ENCODE assay signal across 16 mouse cellular contexts in the genomic region with DNA sequence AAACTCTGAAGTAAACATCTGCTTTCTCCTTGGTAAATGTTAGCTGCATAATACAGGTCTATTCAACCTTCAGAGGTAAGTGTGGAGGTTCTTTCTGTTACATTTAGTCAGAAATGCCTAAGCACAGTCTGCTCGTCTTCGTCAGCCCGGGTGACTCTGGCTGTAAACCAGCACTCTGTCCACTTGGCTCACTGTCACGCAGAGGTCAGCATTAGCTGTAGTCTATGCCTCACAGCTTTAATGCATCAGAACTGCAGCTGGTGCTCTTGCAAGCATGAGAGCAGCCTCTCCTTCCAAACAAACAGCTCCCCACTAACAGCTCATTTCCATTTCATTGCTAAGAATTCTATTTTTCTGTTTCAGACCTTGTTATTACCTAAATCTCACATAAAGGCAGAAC. TPM values are rescaled to one million over a fixed set of nuclear protein-coding genes. Genes with fewer than 3 reads are reported as not detected.
DNase-seq lines count a peak whose midpoint lies in the region; ATAC-seq and TF ChIP-seq lines count a peak whose summit lies in the region.
"Had no signal": no experiment of that assay in that cellular context is flagged by ENCODE, and none has a peak within 500 bp of the region (broad histone marks: within the 10 kb centered on the region; RNA-seq: fewer than 3 reads in every experiment).

No protein-coding gene starts in this region.

- ATAC-seq in heart, postnatal 0 days (ENCODE audit: insufficient read depth, low read depth): no peak
- ATAC-seq: liver, postnatal 0 days had no signal

- TF ChIP-seq CTCF in heart, postnatal 0 days (IDR thresholded peaks at IDR 0.05; ENCODE audit: low read depth): no peak

- DNase-seq in cerebellum, postnatal 14 days: peak; percentile 20 to 23
- no peak for DNase-seq in cerebellum, adult 8-10 months
- DNase-seq in left cerebral cortex, postnatal 4 days: peak; percentile 16
- no peak for DNase-seq in left cerebral cortex, postnatal 36 days (ENCODE audit: low spot score in 2 of 2)
- DNase-seq in heart, postnatal 0 days (ENCODE audit: low spot score): peak; percentile 39
- peak; percentile 34 to 76 for DNase-seq in lung, postnatal 4 days
- no peak for DNase-seq in B cell, adult 2 months
- no peak for DNase-seq in right cerebral cortex, adult 18-20 months
- DNase-seq: adrenal gland, postnatal 25 days; liver, postnatal 0 days; spleen, adult 18-20 months had no signal

- H3K27me3 ChIP-seq in heart, postnatal 0 days (ENCODE audit: control insufficient read depth, insufficient read depth, low read length): no peaks in the 10 kb centered on the region
- H3K27me3 ChIP-seq: midbrain, embryonic 12.5 days had no signal

- 37% methylated on average over 4 of the region's 4 CpGs for WGBS in heart, postnatal 0 days

- no peaks in the 10 kb centered on the region for H3K9me3 ChIP-seq in heart, postnatal 0 days (replicated peaks; ENCODE audit: control insufficient read depth, low read length)
- H3K9me3 ChIP-seq: midbrain, embryonic 12.5 days had no signal

- H3K4me3 ChIP-seq in heart, postnatal 0 days (ENCODE audit: low read depth, low read length): no peak overlapping the region
- H3K4me3 ChIP-seq: midbrain, embryonic 12.5 days had no signal

- intact Hi-C loops in left cerebral cortex, postnatal 4 days (cut with DNase I): no loop called here
- intact Hi-C loops in left cerebral cortex, postnatal 36 days (cut with DNase I): no loop called here

- H3K27ac ChIP-seq in heart, postnatal 0 days (ENCODE audit: low read depth): peak overlapping the region; percentile 7; the same call in 1 of the 2 replicates
- H3K27ac ChIP-seq: midbrain, embryonic 12.5 days; stomach, postnatal 0 days had no signal

- H3K9ac ChIP-seq in heart, postnatal 0 days (replicated peaks; ENCODE audit: low read depth, low read length): no peak overlapping the region
- H3K9ac ChIP-seq: liver, postnatal 0 days; midbrain, embryonic 12.5 days had no signal

- H3K4me2 ChIP-seq in heart, postnatal 0 days (ENCODE audit: low read depth, low read length): no peak overlapping the region
- H3K4me2 ChIP-seq: midbrain, embryonic 12.5 days had no signal

- TF ChIP-seq EP300 in heart, postnatal 0 days (IDR thresholded peaks at IDR 0.05; ENCODE audit: low read depth): no peak

- no peaks in the 10 kb centered on the region for H3K4me1 ChIP-seq in heart, postnatal 0 days (ENCODE audit: control insufficient read depth, insufficient read depth)
- H3K4me1 ChIP-seq: midbrain, embryonic 12.5 days had no signal

- H3K36me3 ChIP-seq in heart, postnatal 0 days (replicated peaks; ENCODE audit: control insufficient read depth, insufficient read depth, low read length): peaks cover 30% of the 10 kb centered on the region

RNA-seq across cellular contexts. Expression of a gene that starts 22.4 kb away (rescaled TPM):
- total RNA-seq in left cerebral cortex, postnatal 4 days (2021): not detected
- total RNA-seq in left cerebral cortex, postnatal 36 days (2021): not detected
- total RNA-seq in heart, postnatal 0 days (2014; rRNA removed; ENCODE audit: low replicate concordance): not detected in 2 replicates
- not detected in 2 replicates for polyA plus RNA-seq in heart, postnatal 0 days (2015; fragmentation: Nextera tagmentation; extraction: Ambion mirVana)
- total RNA-seq: adrenal gland, postnatal 25 days; layer of hippocampus, postnatal 14 days had no signal
- polyA plus RNA-seq: neural tube, embryonic 11.5 days; stomach, postnatal 0 days; urinary bladder, adult 2 months had no signal

Comparison
In these comparisons a context has a peak if more than half of its experiments do, and no peak if none do; other contexts are left out.
1. DNase-seq: peak in cerebellum, postnatal 14 days (2 of 2), left cerebral cortex, postnatal 4 days (single experiment), heart, postnatal 0 days (single experiment) and lung, postnatal 4 days (2 of 2); none in cerebellum, adult 8-10 months (single experiment), left cerebral cortex, postnatal 36 days (0 of 2), B cell, adult 2 months (0 of 2) and right cerebral cortex, adult 18-20 months (single experiment).